Mouse (Mus musculus) spleen, postnatal 10 days (tissue): Measurements from ENCODE around the gene Hdac6.
"Not testable (repeated sequence)": the region's sequence is repeated elsewhere in the genome, so short reads cannot be mapped to it uniquely, and the experiment has no call there.

Source experiments
- DNase-seq, 2 experiments: peaks; one replicate each; pipeline ENCODE4 v3.0.0; 2021 to 2022; ENCODE audit warnings: low spot score in 2 of 2

Hdac6 gene

GRCm38 (mm10) chrX:7919601-7920383 lies 27.9 kb downstream of the Hdac6 start, which contains the start of gene Pcsk1n:
Gene Pcsk1n, plus strand, starts transcription at chrX:7919822.
- no peak for DNase-seq

GRCm38 (mm10) chrX:7917960-7918359 lies 29.7 kb downstream of the Hdac6 start:
- DNase-seq = not testable (repeated sequence)

DNA sequence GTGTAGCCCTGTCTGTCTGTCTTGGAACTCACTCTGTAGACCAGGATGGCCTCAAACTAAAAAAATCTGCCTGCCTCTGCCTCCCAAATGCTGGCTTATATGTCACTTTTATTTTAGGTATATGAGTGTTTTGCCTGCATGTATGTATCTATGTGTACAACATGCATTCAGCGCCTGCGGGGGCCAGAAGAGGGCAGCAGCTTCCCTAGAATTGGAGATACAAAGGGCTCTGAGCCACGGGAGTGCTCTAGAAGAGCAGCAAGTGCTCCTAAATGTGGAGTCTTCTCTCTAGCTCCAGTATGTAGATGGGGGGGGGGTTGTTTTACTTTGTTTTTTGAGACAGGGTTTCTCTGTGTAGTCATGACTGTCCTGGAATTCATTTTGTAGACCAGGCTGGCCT lies 32.0 kb downstream of the Hdac6 start:
- peak in 1 of 2 experiments; percentile 37 for DNase-seq

DNA sequence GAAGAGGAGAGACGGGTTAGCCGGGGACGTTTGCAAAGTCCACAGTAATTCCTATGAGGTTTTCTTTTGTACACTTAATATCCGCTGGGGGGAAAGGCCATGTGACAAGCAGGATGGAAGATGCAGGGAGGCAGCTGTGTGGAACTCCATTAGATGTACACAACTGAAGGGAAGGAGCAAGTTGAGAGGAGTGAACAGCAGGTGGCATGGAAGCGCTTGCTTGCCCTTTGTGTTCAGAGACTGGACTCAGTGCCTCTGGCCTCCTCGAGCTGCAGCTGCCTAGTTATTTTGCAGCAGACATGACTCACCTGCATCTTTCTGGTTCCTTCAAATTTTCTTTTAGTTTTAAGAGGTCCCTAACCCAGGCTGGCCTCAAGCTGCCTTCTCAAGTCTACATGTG lies 37.2 kb downstream of the Hdac6 start:
- no peak for DNase-seq

DNA sequence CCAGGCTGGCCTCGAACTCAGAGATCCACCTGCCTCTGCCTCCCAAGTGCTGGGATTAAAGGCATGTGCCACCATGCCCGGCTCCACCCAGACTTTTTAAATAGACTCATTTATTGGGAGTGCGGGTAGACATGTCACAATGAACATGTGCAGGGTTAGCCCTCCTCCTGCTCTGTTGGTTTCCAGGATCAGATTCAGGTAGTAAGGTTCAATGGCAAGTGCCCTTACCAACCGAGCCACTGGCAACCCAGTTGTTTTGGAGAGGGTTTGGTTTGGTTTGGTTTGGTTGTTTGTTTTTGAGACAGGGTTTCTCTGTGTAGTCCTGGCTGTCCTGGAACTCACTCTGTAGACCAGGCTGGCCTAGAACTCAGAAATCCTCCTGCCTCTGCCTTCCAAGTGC lies 38.4 kb downstream of the Hdac6 start, which contains the start of gene Gm10490:
Gene Gm10490, plus strand, starts transcription at position 301 of the 400 bp plus-strand sequence.
- not testable (repeated sequence) for DNase-seq

DNA sequence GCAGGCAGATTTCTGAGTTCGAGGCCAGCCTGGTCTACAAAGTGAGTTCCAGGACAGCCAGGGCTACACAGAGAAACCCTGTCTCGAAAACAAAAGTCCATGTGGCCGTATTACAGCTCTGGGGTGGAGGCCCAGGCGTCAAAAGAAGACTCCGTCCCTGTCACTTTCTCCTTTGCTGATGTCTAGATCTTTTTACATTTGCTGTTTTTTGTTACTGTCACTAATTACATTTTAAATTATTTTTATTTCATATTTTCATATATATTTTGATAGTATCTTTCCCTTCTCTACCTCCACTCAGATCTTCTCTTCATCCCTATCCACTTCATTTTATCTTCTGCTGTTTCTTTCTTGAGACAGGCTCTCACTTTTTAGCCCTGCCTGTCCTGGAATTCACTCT lies 40.0 kb downstream of the Hdac6 start, which contains the start of gene Gm10491:
Gene Gm10491, minus strand, starts transcription at position 101 of the 400 bp plus-strand sequence.
- no peak for DNase-seq

DNA sequence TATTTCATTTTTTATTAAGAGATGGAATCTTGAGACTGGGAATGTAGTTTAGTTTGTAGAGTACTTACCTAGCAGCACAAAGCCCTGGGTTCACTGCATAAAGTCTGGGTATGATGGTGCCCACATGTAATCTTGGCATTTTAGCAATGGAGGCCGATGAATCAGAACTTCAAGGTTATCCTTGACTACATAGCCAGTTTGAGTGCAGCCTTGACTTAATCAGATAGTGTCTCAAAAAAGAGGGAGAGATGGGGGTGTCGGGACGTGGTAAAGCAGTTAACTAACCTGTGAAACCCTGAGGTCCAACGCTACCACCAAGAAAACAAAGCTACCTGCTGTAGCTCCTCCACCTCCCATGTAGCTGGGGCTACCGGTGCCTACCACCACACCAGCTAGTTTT lies 43.2 kb downstream of the Hdac6 start:
- DNase-seq = no peak

DNA sequence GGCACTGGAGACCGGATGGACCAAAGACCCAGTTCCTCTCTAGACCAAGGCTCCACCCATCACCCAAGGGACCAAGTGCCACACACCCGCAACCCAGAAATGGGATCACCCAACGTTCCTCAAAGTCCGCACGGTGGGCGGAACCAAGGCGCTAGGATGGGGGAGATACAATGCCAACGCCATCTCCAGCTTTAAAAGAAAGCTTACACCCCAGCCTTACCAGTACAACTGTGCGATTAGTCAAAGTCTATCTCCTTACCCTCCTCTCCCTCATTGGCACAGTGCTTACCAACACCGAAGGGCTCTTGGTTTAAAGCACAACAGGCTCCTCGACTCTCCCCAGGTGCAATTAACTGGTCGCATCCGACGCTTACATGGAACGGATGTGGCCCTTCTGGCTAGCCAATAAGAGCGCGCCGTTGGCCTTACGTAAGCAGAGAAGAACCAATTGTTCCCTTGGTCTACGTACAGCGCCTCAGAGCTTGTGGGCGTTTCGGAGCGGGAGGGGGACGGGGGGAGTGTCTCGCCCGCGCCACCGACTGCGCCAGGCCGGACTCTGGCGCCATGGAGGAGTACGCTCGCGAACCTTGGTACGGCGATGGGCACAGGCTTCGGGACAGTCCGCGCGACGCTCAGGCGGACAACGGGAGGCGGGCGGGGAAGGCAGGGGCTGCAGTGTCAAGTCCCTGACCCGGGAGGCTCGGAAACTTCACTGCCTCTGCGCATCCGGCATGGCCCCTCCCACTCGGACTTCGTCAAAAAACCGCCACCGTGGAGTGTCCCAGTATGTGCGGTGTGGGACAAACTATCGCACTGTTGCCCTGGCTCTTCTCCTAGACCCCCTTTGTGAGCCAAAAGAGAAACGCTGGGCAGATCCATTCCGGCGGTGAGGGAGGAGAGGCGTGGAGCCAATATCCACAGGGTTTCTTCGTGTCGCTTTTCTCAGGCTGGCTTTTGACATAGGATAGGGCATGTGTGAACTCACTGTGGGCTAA lies 48.5 kb downstream of the Hdac6 start, which contains the start of the genes Pqbp1 and Timm17b:
Gene Pqbp1, minus strand, starts transcription at position 390 of the 995 bp plus-strand sequence.
Gene Timm17b, plus strand, starts transcription at position 478 of the 995 bp plus-strand sequence.
- peak; percentile 72 to 92 for DNase-seq

DNA sequence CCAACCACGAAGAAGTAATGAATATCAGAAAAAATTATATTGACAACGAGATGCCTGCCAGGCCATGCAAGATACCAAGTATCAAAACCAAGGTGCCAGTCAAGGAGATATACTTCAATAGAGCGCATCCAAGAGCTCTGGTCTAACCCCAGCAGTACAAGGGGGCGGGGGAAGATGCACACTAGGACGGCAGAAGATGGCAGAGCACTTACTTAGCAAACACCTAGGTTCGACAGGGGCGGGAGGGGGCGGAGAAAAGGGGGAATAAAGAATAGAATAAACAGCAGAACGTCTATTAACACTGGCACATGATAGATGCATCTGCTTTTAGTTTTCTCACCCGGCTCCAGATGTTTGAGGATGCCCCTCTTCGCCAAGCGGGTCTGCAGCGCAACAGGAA lies 49.5 kb downstream of the Hdac6 start:
- DNase-seq = peak in 1 of 2 experiments; percentile 51

DNA sequence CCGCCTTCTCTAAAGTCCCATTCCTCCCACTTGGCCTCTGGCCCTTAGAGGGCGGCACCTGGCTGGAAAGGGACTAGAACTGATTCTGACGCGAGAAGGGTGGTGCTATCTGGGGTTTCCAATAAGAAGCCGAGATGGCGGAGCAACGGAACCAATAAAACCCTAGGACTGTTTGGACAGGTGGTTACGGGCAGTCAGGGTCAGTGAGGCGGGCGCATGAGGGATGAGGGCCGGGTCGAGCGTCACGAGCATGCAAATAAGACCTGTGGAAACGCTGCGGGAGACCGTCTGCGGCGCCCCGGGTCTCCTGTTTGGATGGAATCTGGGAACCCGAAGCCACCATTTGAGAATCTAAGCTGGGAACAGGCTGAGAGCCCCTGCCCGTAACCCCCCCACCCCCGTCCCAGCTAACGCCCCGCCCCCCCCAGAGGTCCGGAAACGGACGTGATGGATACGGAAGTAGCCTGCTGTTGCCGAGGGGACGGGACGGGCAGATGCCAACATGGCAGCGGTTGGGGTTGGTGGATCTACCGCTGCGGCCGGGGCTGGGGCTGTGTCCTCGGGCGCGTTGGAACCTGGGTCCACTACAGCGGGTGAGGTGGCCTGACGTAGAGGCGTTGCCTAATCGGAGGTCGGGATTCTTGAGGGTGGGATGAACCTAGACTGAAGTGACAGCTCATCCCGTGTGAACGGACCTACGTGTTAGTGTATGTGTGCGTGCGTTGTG lies 63.7 kb downstream of the Hdac6 start, which contains the start of gene Slc35a2:
Gene Slc35a2, plus strand, starts transcription at position 188 of the 727 bp plus-strand sequence.
- peak; percentile 53 to 77 for DNase-seq
